Mouse (Mus musculus) forebrain, embryonic 11.5 days (tissue): Measurements from ENCODE around the gene Chic2. TPM values are rescaled to one million over a fixed set of nuclear protein-coding genes. Genes with fewer than 3 reads are reported as not detected.

Experiments used
- ATAC-seq: fragments of 200-750 bp; cut with Nextera tagmentation; replicated peaks from 2 replicates; pipeline ENCODE4 v1.8.0; 2017; ENCODE audit warnings: moderate TSS enrichment; ENCODE audit not compliant: low FRiP score
- DNase-seq: peaks from one replicate; pipeline ENCODE4 v3.0.0-alpha.2; 2017; ENCODE audit warnings: low spot score
- H3K27ac ChIP-seq: fragments of 300-500 bp; sonication (generic); 2 replicates; pipeline ENCODE4 v1.5.1; 2014; ENCODE audit warnings: low read depth, low read length
- H3K27me3 ChIP-seq: fragments of 300-500 bp; sonication (generic); 2 replicates; pipeline ENCODE4 v1.6.1; 2014; ENCODE audit warnings: mild to moderate bottlenecking, low read length, mixed read lengths; ENCODE audit not compliant: control insufficient read depth, insufficient read depth
- H3K36me3 ChIP-seq: fragments of 300-500 bp; sonication (generic); 2 replicates; pipeline ENCODE4 v1.6.1; 2014; ENCODE audit warnings: mild to moderate bottlenecking, low read length, moderate library complexity, mixed read lengths; ENCODE audit not compliant: control insufficient read depth, insufficient read depth
- H3K4me1 ChIP-seq: fragments of 300-500 bp; sonication (generic); replicated peaks from 2 replicates; pipeline ENCODE4 v1.6.1; 2014; ENCODE audit warnings: low read length, mixed read lengths; ENCODE audit not compliant: control insufficient read depth, insufficient read depth
- H3K4me2 ChIP-seq: fragments of 300-500 bp; sonication (generic); 2 replicates; pipeline ENCODE4 v1.6.1; 2014; ENCODE audit warnings: low read depth, mild to moderate bottlenecking, low read length, moderate library complexity, mixed read lengths; ENCODE audit not compliant: severe bottlenecking
- H3K4me3 ChIP-seq: fragments of 300-500 bp; sonication (generic); 2 replicates; pipeline ENCODE4 v1.5.1; 2014; ENCODE audit warnings: low read depth, low read length
- H3K9ac ChIP-seq: fragments of 300-500 bp; sonication (generic); 2 replicates; pipeline ENCODE4 v1.6.1; 2014; ENCODE audit warnings: low read length
- H3K9me3 ChIP-seq: fragments of 300-500 bp; sonication (generic); 2 replicates; pipeline ENCODE4 v1.6.1; 2016; ENCODE audit warnings: low read length, mixed read lengths; ENCODE audit not compliant: control insufficient read depth
- WGBS: fragments of 180-500 bp; shearing (Covaris S2); extraction: QIAGEN DNeasy Blood & Tissue Kit; methylation state at CpG from one replicate; pipeline ENCODE4 v1.1.7; 2014; 5-methylcytosine and 5-hydroxymethylcytosine counted together
- polyA plus RNA-seq: library from polyadenylated mRNA; unstranded; fragments of >200 nt; fragmentation: Nextera tagmentation; extraction: Ambion mirVana; gene quantifications from 2 replicates; pipeline ENCODE4 v1.2.1, GENCODE M21; 2014

The Chic2 gene
- polyA plus RNA-seq, 1 experiment from 2014 or later: 42.3 TPM

- no peak overlapping the region for H3K4me3 ChIP-seq
- no peaks in the 10 kb centered on the region; the same call in 1 of the 2 replicates for H3K27me3 ChIP-seq
- no peak overlapping the region for H3K9ac ChIP-seq
- 67% methylated on average over 8 of the region's 8 CpGs for WGBS
- H3K4me2 ChIP-seq: no peak overlapping the region
- no peak overlapping the region for H3K27ac ChIP-seq
- H3K4me1 ChIP-seq: no peaks in the 10 kb centered on the region
- ATAC-seq (no peak), DNase-seq (no peak)
- no peaks in the 10 kb centered on the region for H3K36me3 ChIP-seq
- no peaks in the 10 kb centered on the region for H3K9me3 ChIP-seq
These were observed 96.1 kb downstream of the Chic2 start for GRCm38 (mm10) chr5:74948482-74948881.

Other genes starting within 250 kb of the Chic2 start
- 20.1 and 23.1 TPM in 2 replicates for gene Gsx2, start 30.8 kb upstream of the Chic2 start, polyA plus RNA-seq
- gene Pdgfra, start 107.5 kb upstream of the Chic2 start, polyA plus RNA-seq: 21.6 and 24.0 TPM in 2 replicates